Mouse (Mus musculus) left cerebral cortex, adult 9 months (tissue): ENCODE results near the gene Rec114.
A peak's percentile ranks its signal among the peaks of the same experiment; 100 is the strongest.

ENCODE experiments used
- DNase-seq, 2 experiments: peaks; one replicate each; pipeline ENCODE4 v3.0.0; 2022; ENCODE audit warnings: low spot score in 2 of 2

Rec114 gene

GRCm38 (mm10) chr9:58662791-58663190 is 81.0 kb downstream of the Rec114 start:
- no peak for DNase-seq

DNA sequence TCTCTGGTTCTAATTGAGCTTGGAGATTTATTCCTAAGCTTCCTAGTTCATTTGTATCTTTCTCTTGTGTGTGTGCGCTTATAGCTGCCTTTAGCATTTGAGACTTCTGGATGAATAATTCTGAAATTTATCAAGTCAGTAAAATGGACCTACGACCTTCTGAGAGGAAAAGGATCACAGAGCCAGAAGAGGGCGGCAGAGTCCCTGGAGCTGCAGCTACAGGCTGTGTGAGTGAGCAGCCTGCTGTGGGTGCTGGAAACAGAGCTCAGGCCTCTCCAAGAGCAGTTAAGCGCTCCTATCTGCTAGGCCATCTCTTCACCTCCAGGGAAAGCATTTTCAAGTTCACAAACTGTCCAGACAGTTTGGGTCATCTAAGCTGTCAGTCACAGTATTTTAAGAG is 81.8 kb downstream of the Rec114 start:
- no peak for DNase-seq

- no peak for DNase-seq
Measured at GRCm38 (mm10) chr9:58660673-58661072, 83.1 kb downstream of the Rec114 start.

DNA sequence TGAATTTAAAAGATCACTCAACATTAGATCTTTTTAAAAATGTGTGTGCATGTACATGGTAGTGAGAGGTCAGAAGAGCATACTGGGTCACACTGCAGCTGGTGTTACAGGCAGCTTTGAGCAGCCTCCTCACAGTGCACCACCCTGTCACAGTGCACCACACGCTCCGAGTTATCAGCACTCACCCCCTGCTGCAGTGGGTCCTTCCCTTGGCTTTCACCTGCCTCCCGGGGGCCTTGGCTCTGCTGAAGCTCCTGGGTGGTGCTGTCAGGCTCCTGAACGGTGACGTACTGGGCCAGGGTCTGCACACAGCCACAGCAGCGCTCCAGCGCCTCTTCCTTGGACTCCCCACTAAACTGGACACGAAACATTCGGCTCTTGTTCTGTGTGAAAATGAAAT is 83.8 kb downstream of the Rec114 start:
- no peak for DNase-seq

GRCm38 (mm10) chr9:58659331-58659730 is 84.4 kb downstream of the Rec114 start:
- no peak for DNase-seq

DNA sequence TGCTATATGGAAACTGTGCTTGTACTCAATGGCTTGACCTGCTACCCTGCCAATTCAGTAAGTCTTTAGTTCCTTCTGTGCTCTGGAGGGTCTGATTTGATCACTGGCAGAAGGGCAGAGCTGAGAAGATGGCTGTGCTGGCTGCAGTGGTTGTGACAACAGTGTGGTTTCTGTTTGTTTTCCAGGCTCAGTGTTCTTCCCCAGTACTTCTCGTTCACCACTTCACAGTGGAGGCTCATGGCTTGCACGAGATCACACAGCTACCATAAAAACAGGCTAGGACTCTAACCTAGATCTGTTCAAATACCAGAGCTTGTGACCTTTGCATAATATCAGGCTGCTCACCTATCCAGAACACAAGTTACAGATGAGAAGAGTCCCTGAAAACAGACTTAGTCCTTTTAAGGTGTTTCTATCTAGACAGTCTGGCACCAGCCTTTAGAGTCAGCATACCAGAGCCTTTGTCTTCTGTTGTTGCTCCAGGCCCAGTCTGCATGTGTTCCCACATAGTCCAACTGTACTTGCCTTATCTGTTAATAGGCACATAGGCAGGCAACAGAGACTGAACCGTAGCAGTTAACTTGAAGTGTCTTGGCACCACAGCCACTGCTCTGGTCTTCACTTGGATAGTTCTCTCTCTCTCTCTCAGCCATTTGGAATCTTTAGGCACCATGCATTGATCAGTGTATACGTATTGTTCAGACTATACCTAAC is 85.0 kb downstream of the Rec114 start:
- DNase-seq = no peak

GRCm38 (mm10) chr9:58657735-58658512 is 85.8 kb downstream of the Rec114 start:
- no peak for DNase-seq

DNA sequence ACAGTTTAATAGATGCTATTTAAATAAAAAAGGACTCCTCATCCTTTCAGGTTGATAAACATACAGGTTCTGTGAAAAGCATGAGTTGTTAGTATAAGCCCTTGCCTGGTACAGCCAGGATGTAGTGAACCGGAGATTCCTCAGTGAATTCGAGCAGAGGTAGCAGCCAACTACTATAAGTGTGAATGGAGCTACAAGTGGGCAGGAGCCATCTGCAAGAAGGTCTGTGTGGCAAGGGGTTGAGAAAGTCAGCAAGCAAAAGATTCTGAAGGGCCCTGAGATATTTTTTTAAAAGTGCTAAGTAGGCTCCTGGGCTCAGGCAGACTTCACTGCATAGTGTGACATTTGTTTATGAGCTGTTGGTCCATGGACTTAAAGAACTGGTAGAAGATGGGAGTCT is 86.9 kb downstream of the Rec114 start:
- no peak for DNase-seq

GRCm38 (mm10) chr9:58656396-58656795 is 87.4 kb downstream of the Rec114 start:
- no peak for DNase-seq

- DNase-seq = no peak
Measured at GRCm38 (mm10) chr9:58654494-58654893, 89.3 kb downstream of the Rec114 start.

GRCm38 (mm10) chr9:58651993-58652392 is 91.8 kb downstream of the Rec114 start:
- DNase-seq = peak; percentile 20 to 59

GRCm38 (mm10) chr9:58649265-58649626 is 94.5 kb downstream of the Rec114 start:
- no peak for DNase-seq

- no peak for DNase-seq
Measured at GRCm38 (mm10) chr9:58648406-58649264, 95.1 kb downstream of the Rec114 start.

GRCm38 (mm10) chr9:58630441-58630840 is 113.3 kb downstream of the Rec114 start:
- no peak for DNase-seq

GRCm38 (mm10) chr9:58627197-58627596 is 116.6 kb downstream of the Rec114 start:
- DNase-seq = no peak

DNA sequence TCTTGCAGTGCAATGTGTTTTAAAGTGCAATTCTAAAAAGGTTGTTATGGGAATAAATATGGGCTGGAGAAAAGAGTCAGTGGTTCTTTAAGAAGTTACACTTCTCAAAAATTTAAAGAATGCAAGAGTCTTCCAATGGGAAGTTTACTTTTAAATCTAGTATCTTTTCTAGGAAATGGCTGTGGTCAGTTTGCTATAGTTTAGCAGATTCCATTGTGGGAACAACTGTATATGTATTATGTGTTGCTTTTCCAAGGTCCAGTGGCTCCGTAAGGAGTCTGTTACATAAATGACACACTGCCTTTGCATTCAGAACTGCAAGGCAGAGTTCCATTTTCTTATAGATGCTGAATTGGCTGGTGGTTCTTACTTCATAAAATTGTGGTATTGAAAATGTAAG is 120.8 kb downstream of the Rec114 start:
- no peak for DNase-seq

- DNase-seq = no peak
Measured at GRCm38 (mm10) chr9:58615064-58615938, 128.5 kb downstream of the Rec114 start.

DNA sequence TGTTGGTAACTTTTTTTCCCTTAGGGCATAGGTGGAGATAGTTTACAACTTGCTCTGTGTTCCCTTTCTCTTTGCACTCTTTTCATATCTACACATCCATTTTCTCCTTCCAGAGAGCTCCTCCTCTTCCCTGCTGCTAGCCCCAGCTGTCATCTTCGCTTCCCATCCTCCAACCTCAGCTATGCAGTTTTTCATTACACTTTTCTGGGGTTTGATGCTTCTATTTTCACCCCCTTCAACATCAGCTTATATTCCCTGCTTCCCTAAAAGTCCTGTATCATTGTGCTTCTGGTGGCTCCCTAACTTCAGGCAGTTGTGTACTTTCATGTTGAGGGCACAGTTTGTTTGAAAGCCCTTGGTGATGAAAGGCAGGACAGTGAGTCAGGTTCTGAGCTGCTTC is 130.0 kb downstream of the Rec114 start:
- no peak for DNase-seq
